9 mouse cellular contexts compared by ENCODE assay signal in the genomic region with DNA sequence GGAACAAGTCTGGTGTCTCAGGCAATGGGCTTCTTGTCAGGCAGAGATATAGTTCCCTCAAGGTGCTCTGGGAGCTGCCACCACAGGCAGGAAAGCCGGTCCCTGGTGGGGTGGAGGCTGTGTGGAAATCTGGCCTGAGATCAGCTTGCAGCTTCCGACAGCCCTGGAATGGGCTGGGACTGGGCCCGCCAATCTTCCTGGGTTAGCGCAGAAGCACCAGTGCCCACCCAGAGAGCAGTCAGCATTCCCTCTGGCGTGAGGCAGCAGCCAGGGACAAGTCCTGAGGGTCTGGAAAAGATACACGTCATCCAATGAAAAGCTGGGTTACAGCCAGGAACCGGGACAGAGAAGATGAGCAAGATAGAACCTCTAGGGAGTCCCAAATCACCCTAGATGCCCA. TPM values are rescaled to one million over a fixed set of nuclear protein-coding genes. Genes with fewer than 3 reads are reported as not detected.
DNase-seq lines count a peak whose midpoint lies in the region; ATAC-seq and TF ChIP-seq lines count a peak whose summit lies in the region.
"Had no signal": no experiment of that assay in that cellular context is flagged by ENCODE, and none has a peak within 500 bp of the region (broad histone marks: within the 10 kb centered on the region; RNA-seq: fewer than 3 reads in every experiment).

No protein-coding gene starts in this region.

- H3K36me3 ChIP-seq in liver, adult 2 months (ENCODE audit: control insufficient read depth, insufficient read depth, low read length) = no peaks in the 10 kb centered on the region
- H3K36me3 ChIP-seq in hindbrain, embryonic 11.5 days (ENCODE audit: control insufficient read depth, insufficient read depth, low read length) = 0 out of 2 replicates have a peak, but pooled peaks cover 3% of the 10 kb centered on the region
- H3K36me3 ChIP-seq in limb, embryonic 13.5 days = peaks cover 45% of the 10 kb centered on the region
- no peaks in the 10 kb centered on the region for H3K36me3 ChIP-seq in midbrain, postnatal 0 days (ENCODE audit: insufficient read depth, low read length)

- H3K4me3 ChIP-seq in liver, adult 2 months (ENCODE audit: insufficient read depth, low read depth, low read length) = peak overlapping the region; percentile 87
- H3K4me3 ChIP-seq in hindbrain, embryonic 11.5 days (ENCODE audit: low read depth, low read length) = peak overlapping the region; percentile 90
- peak overlapping the region; percentile 93 for H3K4me3 ChIP-seq in limb, embryonic 13.5 days
- H3K4me3 ChIP-seq in midbrain, postnatal 0 days (ENCODE audit: low read depth, low read length) = peak overlapping the region; percentile 91

- WGBS in liver, adult 2 months = 43% methylated on average over 7 of the region's 7 CpGs
- 47% methylated on average over 7 of the region's 7 CpGs for WGBS in hindbrain, embryonic 11.5 days
- WGBS in limb, embryonic 13.5 days = 49% methylated on average over 7 of the region's 7 CpGs
- WGBS in midbrain, postnatal 0 days = 31% methylated on average over 7 of the region's 7 CpGs

- peak overlapping the region; percentile 67 for H3K4me2 ChIP-seq in hindbrain, embryonic 11.5 days (replicated peaks; ENCODE audit: low read depth, low read length)
- peak overlapping the region; percentile 96 for H3K4me2 ChIP-seq in limb, embryonic 13.5 days (replicated peaks)
- H3K4me2 ChIP-seq in midbrain, postnatal 0 days (ENCODE audit: low read depth, low read length, poor library complexity, severe bottlenecking) = peak overlapping the region; percentile 95

- no peak for DNase-seq in liver, adult 2 months (ENCODE audit: extremely low read depth, low read depth, low spot score)
- no peak for DNase-seq in liver
- DNase-seq in hindbrain, embryonic 11.5 days (ENCODE audit: low spot score) = no peak
- DNase-seq in midbrain, postnatal 0 days (ENCODE audit: low spot score) = no peak
- no peak for DNase-seq in layer of hippocampus, adult 9-10 months (ENCODE audit: low spot score)
- DNase-seq in layer of hippocampus, postnatal 25 days (ENCODE audit: extremely low spot score in 1 of 2, low spot score in 1 of 2) = no peak

- TF ChIP-seq POLR2A in liver, adult 2 months (IDR thresholded peaks at IDR 0.05; ENCODE audit: extremely low read depth, insufficient read depth, low read length) = no peak

- H3K4me1 ChIP-seq in liver, adult 2 months (ENCODE audit: control insufficient read depth, insufficient read depth, low read length) = peaks cover 28% of the 10 kb centered on the region
- peaks cover 13% of the 10 kb centered on the region for H3K4me1 ChIP-seq in hindbrain, embryonic 11.5 days (replicated peaks; ENCODE audit: control insufficient read depth, insufficient read depth, low read length)
- peaks cover 73% of the 10 kb centered on the region for H3K4me1 ChIP-seq in limb, embryonic 13.5 days
- peaks cover 9% of the 10 kb centered on the region; the same call in 1 of the 2 replicates for H3K4me1 ChIP-seq in midbrain, postnatal 0 days (ENCODE audit: insufficient read depth, low read length)

- no peak for TF ChIP-seq CTCF in liver, adult 2 months (IDR thresholded peaks at IDR 0.05; ENCODE audit: low read depth, low read length)
- no peak for TF ChIP-seq CTCF in midbrain, postnatal 0 days (IDR thresholded peaks at IDR 0.05)

- H3K27ac ChIP-seq in liver, adult 2 months (replicated peaks; ENCODE audit: insufficient read depth, low read depth, low read length) = peak overlapping the region; percentile 87; the same call in 1 of the 2 replicates
- no peak overlapping the region for H3K27ac ChIP-seq in hindbrain, embryonic 11.5 days (ENCODE audit: low read depth, low read length)
- peak overlapping the region; percentile 88; the same call in 1 of the 2 replicates for H3K27ac ChIP-seq in limb, embryonic 13.5 days
- H3K27ac ChIP-seq in midbrain, postnatal 0 days (ENCODE audit: low read depth, low read length) = peak overlapping the region; percentile 14; the same call in 1 of the 2 replicates

- ATAC-seq in hindbrain, embryonic 11.5 days (ENCODE audit: low FRiP score) = no peak
- ATAC-seq in limb, embryonic 13.5 days (ENCODE audit: low FRiP score, low read depth) = no peak
- no peak for ATAC-seq in midbrain, postnatal 0 days (ENCODE audit: low FRiP score)
- ATAC-seq in megakaryocyte progenitor cell, adult 5-6 weeks (replicated peaks; ENCODE audit: poor library complexity) = no peak

- H3K79me2 ChIP-seq in liver, adult 2 months (ENCODE audit: control insufficient read depth, insufficient read depth, low read length) = peaks cover 18% of the 10 kb centered on the region; the same call in 1 of the 2 replicates

- no peaks in the 10 kb centered on the region for H3K9me3 ChIP-seq in hindbrain, embryonic 11.5 days (ENCODE audit: control insufficient read depth, low read length)
- no peaks in the 10 kb centered on the region for H3K9me3 ChIP-seq in limb, embryonic 13.5 days
- H3K9me3 ChIP-seq in midbrain, postnatal 0 days (ENCODE audit: low read length) = no peaks in the 10 kb centered on the region

- H3K9ac ChIP-seq in liver, adult 2 months (ENCODE audit: low read depth, low read length) = peak overlapping the region; percentile 85
- H3K9ac ChIP-seq in hindbrain, embryonic 11.5 days (ENCODE audit: low read depth, low read length) = peak overlapping the region; percentile 25; the same call in 1 of the 2 replicates
- H3K9ac ChIP-seq in limb, embryonic 13.5 days = peak overlapping the region; percentile 90
- no peak overlapping the region for H3K9ac ChIP-seq in midbrain, postnatal 0 days (replicated peaks; ENCODE audit: low read length, poor library complexity, severe bottlenecking)

- H3K27me3 ChIP-seq in liver, adult 2 months (ENCODE audit: control insufficient read depth, insufficient read depth, low read length) = no peaks in the 10 kb centered on the region
- H3K27me3 ChIP-seq in hindbrain, embryonic 11.5 days (ENCODE audit: control insufficient read depth, insufficient read depth, low read length) = no peaks in the 10 kb centered on the region
- H3K27me3 ChIP-seq in limb, embryonic 13.5 days = no peaks in the 10 kb centered on the region
- no peaks in the 10 kb centered on the region for H3K27me3 ChIP-seq in midbrain, postnatal 0 days (ENCODE audit: insufficient read depth, low read length)
- H3K27me3 ChIP-seq: CH12.LX had no signal

RNA-seq across cellular contexts. Expression of gene Caskin2, which starts 1.3 kb away (rescaled TPM):
- total RNA-seq in liver, adult 2 months (2014; rRNA removed) = 2.9 and 3.8 TPM in 2 replicates
- 8.9 and 9.7 TPM in 2 replicates for polyA plus RNA-seq in liver, adult 2 months (2012; rRNA removed)
- 12.2 and 12.9 TPM in 2 replicates for polyA plus RNA-seq in hindbrain, embryonic 11.5 days (2014; fragmentation: Nextera tagmentation; extraction: Ambion mirVana)
- 15.5 and 19.4 TPM in 2 replicates for polyA plus RNA-seq in limb, embryonic 13.5 days (2015; fragmentation: Nextera tagmentation; extraction: Ambion mirVana)
- total RNA-seq in midbrain, postnatal 0 days (2014; rRNA removed) = 18.5 and 27.9 TPM in 2 replicates
- polyA plus RNA-seq in midbrain, postnatal 0 days (2015; fragmentation: Nextera tagmentation; extraction: Ambion mirVana) = 7.2 and 8.3 TPM in 2 replicates
- 2.7 and 4.3 TPM in 2 replicates for total RNA-seq in megakaryocyte progenitor cell, adult 5-6 weeks (2015)
- total RNA-seq in megakaryocyte progenitor cell, adult 5-6 weeks (2017) = 1.5 and 3.5 TPM in 2 replicates
- total RNA-seq in layer of hippocampus, postnatal 25 days (2021) = 10 to 100 TPM; 19.9 to 21.8 TPM

RNA-seq across cellular contexts. Expression of gene Tsen54, which starts 2.4 kb away (rescaled TPM):
- total RNA-seq in liver, adult 2 months (2014; rRNA removed) = 4.0 and 5.8 TPM in 2 replicates
- 11.2 and 15.6 TPM in 2 replicates for polyA plus RNA-seq in liver, adult 2 months (2012; rRNA removed)
- 17.9 and 21.3 TPM in 2 replicates for polyA plus RNA-seq in hindbrain, embryonic 11.5 days (2014; fragmentation: Nextera tagmentation; extraction: Ambion mirVana)
- 32.9 and 33.8 TPM in 2 replicates for polyA plus RNA-seq in limb, embryonic 13.5 days (2015; fragmentation: Nextera tagmentation; extraction: Ambion mirVana)
- 25.0 and 27.7 TPM in 2 replicates for total RNA-seq in midbrain, postnatal 0 days (2014; rRNA removed)
- polyA plus RNA-seq in midbrain, postnatal 0 days (2015; fragmentation: Nextera tagmentation; extraction: Ambion mirVana) = 14.8 and 15.5 TPM in 2 replicates
- total RNA-seq in megakaryocyte progenitor cell, adult 5-6 weeks (2015) = 4.0 and 9.0 TPM in 2 replicates
- 10.9 and 15.0 TPM in 2 replicates for total RNA-seq in megakaryocyte progenitor cell, adult 5-6 weeks (2017)
- total RNA-seq in layer of hippocampus, postnatal 25 days (2021) = 10 to 100 TPM in 1 of 2 experiments, 1 to 10 TPM in 1; 9.4 to 10.9 TPM

RNA-seq across cellular contexts. Expression of gene Llgl2, which starts 11.8 kb away (rescaled TPM):
- total RNA-seq in liver, adult 2 months (2014; rRNA removed) = 15.8 and 17.2 TPM in 2 replicates
- 46.8 and 52.7 TPM in 2 replicates for polyA plus RNA-seq in liver, adult 2 months (2012; rRNA removed)
- polyA plus RNA-seq in hindbrain, embryonic 11.5 days (2014; fragmentation: Nextera tagmentation; extraction: Ambion mirVana) = 3.8 and 5.4 TPM in 2 replicates
- 4.8 and 6.0 TPM in 2 replicates for polyA plus RNA-seq in limb, embryonic 13.5 days (2015; fragmentation: Nextera tagmentation; extraction: Ambion mirVana)
- 0.99 and 1.0 TPM in 2 replicates for total RNA-seq in midbrain, postnatal 0 days (2014; rRNA removed)
- polyA plus RNA-seq in midbrain, postnatal 0 days (2015; fragmentation: Nextera tagmentation; extraction: Ambion mirVana) = 0.51 and 0.81 TPM in 2 replicates
- total RNA-seq in megakaryocyte progenitor cell, adult 5-6 weeks (2015) = 3.3 and 4.1 TPM in 2 replicates
- total RNA-seq in megakaryocyte progenitor cell, adult 5-6 weeks (2017) = 3.0 and 4.8 TPM in 2 replicates
- 1 to 10 TPM; 1.0 to 2.3 TPM for total RNA-seq in layer of hippocampus, postnatal 25 days (2021)

RNA-seq across cellular contexts. Expression of gene Myo15b, which starts 46.1 kb away (rescaled TPM):
- total RNA-seq in liver, adult 2 months (2014; rRNA removed) = 0.07 and 0.28 TPM in 2 replicates
- polyA plus RNA-seq in liver, adult 2 months (2012; rRNA removed) = 0.51 and 0.56 TPM in 2 replicates
- 0.09 TPM in 1 of 2 replicates, not detected in the other for polyA plus RNA-seq in hindbrain, embryonic 11.5 days (2014; fragmentation: Nextera tagmentation; extraction: Ambion mirVana)
- polyA plus RNA-seq in limb, embryonic 13.5 days (2015; fragmentation: Nextera tagmentation; extraction: Ambion mirVana) = 0.15 and 0.24 TPM in 2 replicates
- total RNA-seq in midbrain, postnatal 0 days (2014; rRNA removed) = not detected in 2 replicates
- polyA plus RNA-seq in midbrain, postnatal 0 days (2015; fragmentation: Nextera tagmentation; extraction: Ambion mirVana) = 0.09 and 0.29 TPM in 2 replicates
- total RNA-seq in megakaryocyte progenitor cell, adult 5-6 weeks (2015) = 2.6 and 5.5 TPM in 2 replicates
- total RNA-seq in megakaryocyte progenitor cell, adult 5-6 weeks (2017) = 1.6 and 5.1 TPM in 2 replicates
- under 1 TPM; 0.27 to 0.28 TPM for total RNA-seq in layer of hippocampus, postnatal 25 days (2021)

RNA-seq across cellular contexts. Expression of gene Tmem94, which starts 46.9 kb away (rescaled TPM):
- 11.0 and 15.0 TPM in 2 replicates for total RNA-seq in liver, adult 2 months (2014; rRNA removed)
- polyA plus RNA-seq in liver, adult 2 months (2012; rRNA removed) = 41.1 and 41.9 TPM in 2 replicates
- 15.5 and 16.4 TPM in 2 replicates for polyA plus RNA-seq in hindbrain, embryonic 11.5 days (2014; fragmentation: Nextera tagmentation; extraction: Ambion mirVana)
- polyA plus RNA-seq in limb, embryonic 13.5 days (2015; fragmentation: Nextera tagmentation; extraction: Ambion mirVana) = 22.7 and 31.9 TPM in 2 replicates
- total RNA-seq in midbrain, postnatal 0 days (2014; rRNA removed) = 26.5 and 32.7 TPM in 2 replicates
- 14.6 and 15.9 TPM in 2 replicates for polyA plus RNA-seq in midbrain, postnatal 0 days (2015; fragmentation: Nextera tagmentation; extraction: Ambion mirVana)
- total RNA-seq in megakaryocyte progenitor cell, adult 5-6 weeks (2015) = 18.3 and 19.0 TPM in 2 replicates
- 22.9 and 24.9 TPM in 2 replicates for total RNA-seq in megakaryocyte progenitor cell, adult 5-6 weeks (2017)
- 10 to 100 TPM; 44.5 to 51.1 TPM for total RNA-seq in layer of hippocampus, postnatal 25 days (2021)
